In genomic region chr11:68779735-68780465, GRCm38 (mm10) we compare ENCODE assay signal across 21 mouse cellular contexts.
DNase-seq lines count a peak whose midpoint lies in the region; ATAC-seq lines count a peak whose summit lies in the region.
"Had no signal": no experiment of that assay in that cellular context is flagged by ENCODE, and none has a peak within 500 bp of the region (broad histone marks: within the 10 kb centered on the region; RNA-seq: fewer than 3 reads in every experiment).

No protein-coding gene starts in this region.

- ATAC-seq in frontal cortex, adult (ENCODE audit: low TSS enrichment): peak; percentile 69
- ATAC-seq in heart, embryonic 16.5 days (replicated peaks; ENCODE audit: extremely low read depth, insufficient read depth, low FRiP score): peak; percentile 24
- no peak for ATAC-seq in midbrain, embryonic 11.5 days (ENCODE audit: low FRiP score)
- 0 out of 2 replicates have a peak, but pooled peaks have one; percentile 19 for ATAC-seq in erythroblast, adult 5-6 weeks (replicated peaks; ENCODE audit: low FRiP score, poor library complexity, severe bottlenecking)
- ATAC-seq: forebrain, embryonic 13.5 days; inflammation-experienced regulatory T-cells, adult 6 months; Patski had no signal

- no peak overlapping the region for H3K9ac ChIP-seq in heart, embryonic 16.5 days (ENCODE audit: low read length)
- H3K9ac ChIP-seq in midbrain, embryonic 11.5 days (ENCODE audit: low read length): no peak overlapping the region
- H3K9ac ChIP-seq: forebrain, embryonic 13.5 days had no signal

- H3K4me3 ChIP-seq in heart, embryonic 16.5 days (ENCODE audit: low read length): no peak overlapping the region
- H3K4me3 ChIP-seq in midbrain, embryonic 10.5 days: no peak overlapping the region
- H3K4me3 ChIP-seq in midbrain, embryonic 11.5 days (ENCODE audit: low read depth, low read length): no peak overlapping the region
- H3K4me3 ChIP-seq: embryonic facial prominence, embryonic 10.5 days; forebrain, embryonic 13.5 days had no signal

- H3K4me1 ChIP-seq in heart, embryonic 16.5 days (ENCODE audit: control insufficient read depth, insufficient read depth, low read length): peaks cover 21% of the 10 kb centered on the region
- peaks cover 12% of the 10 kb centered on the region; the same call in 1 of the 2 replicates for H3K4me1 ChIP-seq in midbrain, embryonic 10.5 days
- peaks cover 4% of the 10 kb centered on the region; the same call in 1 of the 2 replicates for H3K4me1 ChIP-seq in midbrain, embryonic 11.5 days (ENCODE audit: control insufficient read depth, insufficient read depth, low read length)
- H3K4me1 ChIP-seq: embryonic facial prominence, embryonic 10.5 days had no signal

- H3K4me2 ChIP-seq in heart, embryonic 16.5 days (ENCODE audit: low read depth, low read length): no peak overlapping the region; the same call in 1 of the 2 replicates
- no peak overlapping the region for H3K4me2 ChIP-seq in midbrain, embryonic 11.5 days
- H3K4me2 ChIP-seq: forebrain, embryonic 13.5 days; liver, embryonic 11.5 days had no signal

- 50% methylated on average over 10 of the region's 10 CpGs for WGBS in heart, embryonic 16.5 days
- 91% methylated on average over 10 of the region's 10 CpGs for WGBS in midbrain, embryonic 10.5 days
- WGBS in midbrain, embryonic 11.5 days: 89% methylated on average over 10 of the region's 10 CpGs

- peak overlapping the region; percentile 80 for H3K27ac ChIP-seq in heart, embryonic 16.5 days (ENCODE audit: low read length)
- H3K27ac ChIP-seq in midbrain, embryonic 10.5 days (replicated peaks): peak overlapping the region; percentile 13; the same call in 1 of the 2 replicates
- no peak overlapping the region for H3K27ac ChIP-seq in midbrain, embryonic 11.5 days (ENCODE audit: low read depth, low read length)
- H3K27ac ChIP-seq: embryonic facial prominence, embryonic 10.5 days; forebrain, embryonic 13.5 days; stomach, postnatal 0 days had no signal

- H3K27me3 ChIP-seq in heart, embryonic 16.5 days (ENCODE audit: control insufficient read depth, insufficient read depth, low read length): no peaks in the 10 kb centered on the region
- H3K27me3 ChIP-seq in midbrain, embryonic 10.5 days (ENCODE audit: low read depth, poor library complexity, severe bottlenecking): no peaks in the 10 kb centered on the region
- no peaks in the 10 kb centered on the region for H3K27me3 ChIP-seq in midbrain, embryonic 11.5 days (ENCODE audit: control insufficient read depth, insufficient read depth, low read length)
- H3K27me3 ChIP-seq: forebrain, embryonic 13.5 days; Patski had no signal

- peaks cover 18% of the 10 kb centered on the region for H3K36me3 ChIP-seq in heart, embryonic 16.5 days (ENCODE audit: control insufficient read depth, insufficient read depth)
- H3K36me3 ChIP-seq in midbrain, embryonic 10.5 days: peaks cover 99% of the 10 kb centered on the region
- H3K36me3 ChIP-seq in midbrain, embryonic 11.5 days (ENCODE audit: control insufficient read depth, insufficient read depth, low read length): peaks cover 21% of the 10 kb centered on the region

- no peak for DNase-seq in frontal cortex, postnatal 14 days (ENCODE audit: low spot score in 2 of 2)
- DNase-seq in heart, adult 18-20 months: no peak
- DNase-seq in midbrain, embryonic 10.5 days (ENCODE audit: low spot score): no peak
- no peak for DNase-seq in midbrain, embryonic 11.5 days (ENCODE audit: low spot score, missing footprints)
- DNase-seq in adrenal gland, postnatal 36 days: no peak
- DNase-seq: adrenal gland, postnatal 10 days; gastrocnemius, postnatal 25 days; kidney, adult 2 months; kidney, postnatal 10 days; lung, adult 18-20 months; lung, postnatal 14 days; retina, postnatal 1 day had no signal

- H3K9me3 ChIP-seq in heart, embryonic 16.5 days (replicated peaks; ENCODE audit: control insufficient read depth, low read length): no peaks in the 10 kb centered on the region
- H3K9me3 ChIP-seq in midbrain, embryonic 10.5 days (replicated peaks): no peaks in the 10 kb centered on the region
- H3K9me3 ChIP-seq in midbrain, embryonic 11.5 days (ENCODE audit: control insufficient read depth, low read length): no peaks in the 10 kb centered on the region
- H3K9me3 ChIP-seq: embryonic facial prominence, embryonic 10.5 days; forebrain, embryonic 13.5 days had no signal
